Mouse (Mus musculus) G1E (cell line): ENCODE data around the gene Atf6.

Experiments used
- CTCF ChIP-seq: IDR thresholded peaks from 2 replicates; pipeline ENCODE4 v1.5.1; 2012; ENCODE audit warnings: low read depth, low read length, inconsistent platforms, mixed read lengths
- GATA1 ChIP-seq: IDR thresholded peaks from 2 replicates; pipeline ENCODE4 v1.6.1; 2012; ENCODE audit warnings: borderline replicate concordance, low read length, inconsistent platforms, mixed read lengths
- GATA2 ChIP-seq: IDR thresholded peaks from 2 replicates; pipeline ENCODE4 v1.6.1; 2012; ENCODE audit warnings: low read depth, low read length, inconsistent platforms, borderline replicate concordance
- POLR2AphosphoS5 ChIP-seq: IDR thresholded peaks from 2 replicates; pipeline ENCODE4 v1.6.1; 2012; ENCODE audit warnings: low read depth, low read length, inconsistent platforms; ENCODE audit not compliant: insufficient replicate concordance

DNA sequence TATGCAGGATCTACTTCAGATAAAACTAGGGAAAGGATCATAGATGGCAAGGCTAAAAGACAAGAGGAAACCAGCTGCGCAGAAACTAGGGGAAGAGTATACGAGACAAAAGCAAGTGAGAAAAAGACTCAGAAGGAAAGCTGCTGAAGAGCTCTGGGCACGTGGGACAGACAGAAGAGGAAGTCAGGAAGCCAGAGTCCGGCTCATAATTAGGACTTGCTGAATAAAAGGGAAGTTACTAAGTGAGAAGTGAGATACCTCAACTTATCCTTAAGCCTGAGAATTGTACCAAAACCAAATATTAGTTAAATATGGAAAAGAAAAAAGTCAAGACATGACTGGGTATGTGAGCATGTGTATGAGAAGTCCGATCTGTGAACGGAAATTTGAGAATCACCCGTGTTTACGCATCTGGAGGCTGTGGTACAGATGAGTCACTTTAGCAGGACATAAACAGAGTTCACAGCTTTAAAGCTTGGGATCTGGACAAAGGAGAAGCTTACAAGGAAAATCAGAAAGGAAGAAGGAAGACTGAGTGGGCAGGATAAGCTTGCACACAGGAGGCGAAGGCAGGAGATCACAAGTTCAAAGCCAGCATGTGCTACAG, 71.7 kb downstream of the Atf6 start:
- TF ChIP-seq CTCF = no peak
- no peak for TF ChIP-seq POLR2AphosphoS5
- TF ChIP-seq GATA2 = no peak
- no peak for TF ChIP-seq GATA1
